Mouse (Mus musculus): ENCODE results near the gene Dcaf12l1.
A peak's percentile ranks its signal among the peaks of the same experiment; 100 is the strongest.
"Not testable (repeated sequence)": the region's sequence is repeated elsewhere in the genome, so short reads cannot be mapped to it uniquely, and the experiment has no call there.

The Dcaf12l1 gene

GRCm38 (mm10) chrX:44789761-44790411, at the start of gene Dcaf12l1:
Gene Dcaf12l1 (minus strand): TSS chrX:44790197.
- peak; percentile 76 to 77 for DNase-seq

- not testable (repeated sequence) for DNase-seq
Observed at GRCm38 (mm10) chrX:44809356-44809755, 19.4 kb upstream of the Dcaf12l1 start.

- peak in 1 of 2 experiments; percentile 15 for DNase-seq
Observed at GRCm38 (mm10) chrX:44789036-44789760, 799 bp downstream of the Dcaf12l1 start.

Data from cerebellum, adult 18-20 months (tissue).